Comparison of ENCODE assay signal across 11 mouse cellular contexts in the genomic region with DNA sequence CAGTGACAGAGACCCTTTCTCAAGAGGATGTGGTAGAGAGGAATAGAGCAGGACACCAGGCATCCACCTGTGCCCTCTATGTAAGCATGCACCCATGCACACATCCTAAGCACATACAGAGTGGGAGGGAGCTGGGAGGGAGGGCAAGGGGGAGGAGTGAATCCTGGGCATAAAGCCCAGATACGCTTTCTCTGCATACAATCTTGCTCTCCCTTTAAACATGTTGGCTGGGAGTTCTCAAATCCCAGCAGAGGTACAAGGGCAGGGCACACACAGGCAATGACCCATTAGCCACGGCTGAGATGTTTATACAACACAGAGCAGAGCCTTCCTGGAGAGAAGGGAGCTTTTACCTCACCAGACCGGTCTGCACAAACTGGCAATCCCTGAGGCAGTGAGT. TPM values are rescaled to one million over a fixed set of nuclear protein-coding genes. Genes with fewer than 3 reads are reported as not detected.
DNase-seq lines count a peak whose midpoint lies in the region; ATAC-seq and TF ChIP-seq lines count a peak whose summit lies in the region.
"Had no signal": no experiment of that assay in that cellular context is flagged by ENCODE, and none has a peak within 500 bp of the region (broad histone marks: within the 10 kb centered on the region; RNA-seq: fewer than 3 reads in every experiment).

No protein-coding gene starts in this region.

- intact Hi-C loops in heart, postnatal 14 days (cut with DNase I), result no loop called here

- no peak overlapping the region for H3K4me2 ChIP-seq in heart, embryonic 11.5 days
- no peak overlapping the region for H3K4me2 ChIP-seq in midbrain, embryonic 14.5 days (ENCODE audit: low read length)
- H3K4me2 ChIP-seq in kidney, embryonic 14.5 days (replicated peaks; ENCODE audit: low read depth, low read length), result no peak overlapping the region
- H3K4me2 ChIP-seq in stomach, postnatal 0 days (replicated peaks; ENCODE audit: low read depth), result no peak overlapping the region
- H3K4me2 ChIP-seq: heart, embryonic 13.5 days had no signal

- no peak for ATAC-seq in heart, embryonic 11.5 days (replicated peaks; ENCODE audit: insufficient number of reproducible peaks, low FRiP score, low TSS enrichment)
- ATAC-seq in midbrain, embryonic 14.5 days (ENCODE audit: low FRiP score, low TSS enrichment), result peak; percentile 48; the same call in 1 of the 2 replicates
- ATAC-seq in kidney, embryonic 14.5 days (ENCODE audit: low FRiP score, low TSS enrichment), result peak; percentile 80
- peak; percentile 87 for ATAC-seq in stomach, postnatal 0 days (ENCODE audit: low FRiP score, low TSS enrichment)

- 30% methylated on average over 3 of the region's 3 CpGs for WGBS in heart, embryonic 11.5 days (ENCODE audit: insufficient replicate concordance)
- 29% methylated on average over 3 of the region's 3 CpGs for WGBS in midbrain, embryonic 14.5 days
- WGBS in midbrain, embryonic 10.5 days, result 65% methylated on average over 3 of the region's 3 CpGs
- 11% methylated on average over 3 of the region's 3 CpGs for WGBS in kidney, embryonic 14.5 days
- 2% methylated on average over 3 of the region's 3 CpGs for WGBS in stomach, postnatal 0 days

- no peaks in the 10 kb centered on the region for H3K4me1 ChIP-seq in heart, embryonic 11.5 days (ENCODE audit: control insufficient read depth, insufficient read depth, low read length)
- no peaks in the 10 kb centered on the region for H3K4me1 ChIP-seq in midbrain, embryonic 14.5 days (ENCODE audit: control insufficient read depth, insufficient read depth, low read length)
- H3K4me1 ChIP-seq in midbrain, embryonic 10.5 days, result peaks cover 12% of the 10 kb centered on the region; the same call in 1 of the 2 replicates
- H3K4me1 ChIP-seq in kidney, embryonic 14.5 days (ENCODE audit: control insufficient read depth, insufficient read depth, low read length), result peaks cover 17% of the 10 kb centered on the region; the same call in 1 of the 2 replicates
- 0 out of 2 replicates have a peak, but pooled peaks cover 4% of the 10 kb centered on the region for H3K4me1 ChIP-seq in stomach, postnatal 0 days (replicated peaks; ENCODE audit: control insufficient read depth, insufficient read depth)

- no peak overlapping the region for H3K4me3 ChIP-seq in heart, embryonic 11.5 days (ENCODE audit: low read depth, low read length)
- no peak overlapping the region for H3K4me3 ChIP-seq in midbrain, embryonic 14.5 days (replicated peaks; ENCODE audit: low read depth, low read length)
- H3K4me3 ChIP-seq in midbrain, embryonic 10.5 days, result no peak overlapping the region
- no peak overlapping the region for H3K4me3 ChIP-seq in kidney, embryonic 14.5 days (ENCODE audit: low read length)
- no peak overlapping the region for H3K4me3 ChIP-seq in stomach, postnatal 0 days (ENCODE audit: low read depth, low read length)
- H3K4me3 ChIP-seq: heart, embryonic 13.5 days; left cerebral cortex, adult 2 months; megakaryocyte, embryonic 14.5 days had no signal

- H3K9me3 ChIP-seq in heart, embryonic 11.5 days (replicated peaks; ENCODE audit: control insufficient read depth, low read length), result no peaks in the 10 kb centered on the region
- H3K9me3 ChIP-seq in midbrain, embryonic 14.5 days (ENCODE audit: control insufficient read depth, low read length), result no peaks in the 10 kb centered on the region
- H3K9me3 ChIP-seq in midbrain, embryonic 10.5 days (replicated peaks), result no peaks in the 10 kb centered on the region
- H3K9me3 ChIP-seq in kidney, embryonic 14.5 days (ENCODE audit: control insufficient read depth, low read length), result no peaks in the 10 kb centered on the region
- H3K9me3 ChIP-seq in stomach, postnatal 0 days (ENCODE audit: control insufficient read depth, low read length), result no peaks in the 10 kb centered on the region
- H3K9me3 ChIP-seq: heart, embryonic 13.5 days; megakaryocyte, embryonic 14.5 days had no signal

- DNase-seq in heart, postnatal 14 days, result no peak
- DNase-seq in midbrain, embryonic 14.5 days, result peak; percentile 31
- DNase-seq in midbrain, embryonic 10.5 days (ENCODE audit: low spot score), result no peak
- DNase-seq in stomach, postnatal 0 days (ENCODE audit: low spot score), result peak; percentile 75
- DNase-seq in right cerebral cortex, postnatal 14 days, result no peak
- DNase-seq in right cerebral cortex, postnatal 25 days, result no peak

- 0 out of 2 replicates have a peak overlapping the region, but pooled peaks have one; percentile 16 for H3K9ac ChIP-seq in heart, embryonic 11.5 days (ENCODE audit: low read depth, low read length)
- no peak overlapping the region for H3K9ac ChIP-seq in midbrain, embryonic 14.5 days (replicated peaks; ENCODE audit: low read length)
- no peak overlapping the region for H3K9ac ChIP-seq in kidney, embryonic 14.5 days (ENCODE audit: low read depth, low read length)
- no peak overlapping the region for H3K9ac ChIP-seq in stomach, postnatal 0 days (ENCODE audit: low read length)
- H3K9ac ChIP-seq: heart, embryonic 13.5 days had no signal

- TF ChIP-seq EP300 in stomach, postnatal 0 days (optimal IDR thresholded peaks at IDR 0.05), result no peak

- H3K36me3 ChIP-seq in heart, embryonic 11.5 days (ENCODE audit: control insufficient read depth, insufficient read depth, low read length), result no peaks in the 10 kb centered on the region
- H3K36me3 ChIP-seq in midbrain, embryonic 14.5 days (ENCODE audit: control insufficient read depth, insufficient read depth, low read length), result no peaks in the 10 kb centered on the region
- no peaks in the 10 kb centered on the region for H3K36me3 ChIP-seq in midbrain, embryonic 10.5 days
- H3K36me3 ChIP-seq in kidney, embryonic 14.5 days (ENCODE audit: control insufficient read depth, insufficient read depth, low read length), result no peaks in the 10 kb centered on the region
- H3K36me3 ChIP-seq in stomach, postnatal 0 days (ENCODE audit: control insufficient read depth, insufficient read depth, low read length), result no peaks in the 10 kb centered on the region
- H3K36me3 ChIP-seq: heart, embryonic 13.5 days had no signal

- H3K27ac ChIP-seq in heart, embryonic 11.5 days (ENCODE audit: low read depth, low read length), result no peak overlapping the region
- H3K27ac ChIP-seq in midbrain, embryonic 14.5 days (replicated peaks; ENCODE audit: low read depth, low read length), result no peak overlapping the region
- H3K27ac ChIP-seq in midbrain, embryonic 10.5 days (replicated peaks), result no peak overlapping the region
- H3K27ac ChIP-seq in kidney, embryonic 14.5 days (ENCODE audit: low read depth, low read length), result peak overlapping the region; percentile 61; the same call in 1 of the 2 replicates
- H3K27ac ChIP-seq in stomach, postnatal 0 days (replicated peaks), result no peak overlapping the region
- H3K27ac ChIP-seq: heart, embryonic 13.5 days; left cerebral cortex, adult 2 months had no signal

- TF ChIP-seq CTCF in stomach, postnatal 0 days (IDR thresholded peaks at IDR 0.05; ENCODE audit: low read depth), result no peak

- peaks cover 25% of the 10 kb centered on the region for H3K27me3 ChIP-seq in heart, embryonic 11.5 days (ENCODE audit: control insufficient read depth, insufficient read depth, low read length)
- no peaks in the 10 kb centered on the region for H3K27me3 ChIP-seq in midbrain, embryonic 14.5 days (ENCODE audit: control insufficient read depth, insufficient read depth, low read length)
- H3K27me3 ChIP-seq in midbrain, embryonic 10.5 days (ENCODE audit: low read depth, poor library complexity, severe bottlenecking), result peaks cover 4% of the 10 kb centered on the region
- H3K27me3 ChIP-seq in kidney, embryonic 14.5 days (ENCODE audit: control insufficient read depth, insufficient read depth, low read length), result no peaks in the 10 kb centered on the region; the same call in 1 of the 2 replicates
- no peaks in the 10 kb centered on the region for H3K27me3 ChIP-seq in stomach, postnatal 0 days (ENCODE audit: control insufficient read depth, insufficient read depth, low read length)

RNA-seq across cellular contexts. Expression of a gene that starts 6.5 kb away (rescaled TPM):
- polyA plus RNA-seq in heart, embryonic 11.5 days (2014; fragmentation: Nextera tagmentation; extraction: Ambion mirVana), result 0.63 TPM in 1 of 2 replicates, not detected in the other
- 1 to 10 TPM; 2.5 to 3.1 TPM for total RNA-seq in heart, postnatal 14 days (2021)
- polyA plus RNA-seq in midbrain, embryonic 14.5 days (2014; fragmentation: Nextera tagmentation; extraction: Ambion mirVana), result 0.30 TPM in 1 of 2 replicates, not detected in the other
- not detected in 2 replicates for polyA plus RNA-seq in midbrain, embryonic 10.5 days (2016; fragmentation: Nextera tagmentation; extraction: Ambion mirVana)
- polyA plus RNA-seq in kidney, embryonic 14.5 days (2014; fragmentation: Nextera tagmentation; extraction: Ambion mirVana), result 3.7 and 6.1 TPM in 2 replicates
- polyA plus RNA-seq in stomach, postnatal 0 days (2015; fragmentation: Nextera tagmentation; extraction: Ambion mirVana), result 4.6 and 5.7 TPM in 2 replicates

RNA-seq across cellular contexts. Expression of a gene that starts 10.1 kb away (rescaled TPM):
- not detected in 2 replicates for polyA plus RNA-seq in heart, embryonic 11.5 days (2014; fragmentation: Nextera tagmentation; extraction: Ambion mirVana)
- not detected for total RNA-seq in heart, postnatal 14 days (2021)
- not detected in 2 replicates for polyA plus RNA-seq in midbrain, embryonic 14.5 days (2014; fragmentation: Nextera tagmentation; extraction: Ambion mirVana)
- polyA plus RNA-seq in midbrain, embryonic 10.5 days (2016; fragmentation: Nextera tagmentation; extraction: Ambion mirVana), result not detected in 2 replicates
- not detected in 2 replicates for polyA plus RNA-seq in kidney, embryonic 14.5 days (2014; fragmentation: Nextera tagmentation; extraction: Ambion mirVana)
- polyA plus RNA-seq in stomach, postnatal 0 days (2015; fragmentation: Nextera tagmentation; extraction: Ambion mirVana), result not detected in 2 replicates
- total RNA-seq: left cerebral cortex, adult 2 months had no signal
- polyA plus RNA-seq: heart, embryonic 13.5 days had no signal

RNA-seq across cellular contexts. Expression of a gene that starts 35.5 kb away (rescaled TPM):
- 115 and 138 TPM in 2 replicates for polyA plus RNA-seq in heart, embryonic 11.5 days (2014; fragmentation: Nextera tagmentation; extraction: Ambion mirVana)
- 100 to 1,000 TPM; 101 to 109 TPM for total RNA-seq in heart, postnatal 14 days (2021)
- 30.1 and 32.1 TPM in 2 replicates for polyA plus RNA-seq in midbrain, embryonic 14.5 days (2014; fragmentation: Nextera tagmentation; extraction: Ambion mirVana)
- polyA plus RNA-seq in midbrain, embryonic 10.5 days (2016; fragmentation: Nextera tagmentation; extraction: Ambion mirVana), result 19.8 and 22.2 TPM in 2 replicates
- polyA plus RNA-seq in kidney, embryonic 14.5 days (2014; fragmentation: Nextera tagmentation; extraction: Ambion mirVana), result 25.7 and 33.6 TPM in 2 replicates
- 69.4 and 79.0 TPM in 2 replicates for polyA plus RNA-seq in stomach, postnatal 0 days (2015; fragmentation: Nextera tagmentation; extraction: Ambion mirVana)

RNA-seq across cellular contexts. Expression of a gene that starts 48.1 kb away (rescaled TPM):
- polyA plus RNA-seq in heart, embryonic 11.5 days (2014; fragmentation: Nextera tagmentation; extraction: Ambion mirVana), result 0.16 TPM in 1 of 2 replicates, not detected in the other
- under 1 TPM; 0.41 to 0.86 TPM for total RNA-seq in heart, postnatal 14 days (2021)
- 0.12 and 0.42 TPM in 2 replicates for polyA plus RNA-seq in midbrain, embryonic 14.5 days (2014; fragmentation: Nextera tagmentation; extraction: Ambion mirVana)
- 0.14 and 0.20 TPM in 2 replicates for polyA plus RNA-seq in midbrain, embryonic 10.5 days (2016; fragmentation: Nextera tagmentation; extraction: Ambion mirVana)
- 0.61 TPM in 1 of 2 replicates, not detected in the other for polyA plus RNA-seq in kidney, embryonic 14.5 days (2014; fragmentation: Nextera tagmentation; extraction: Ambion mirVana)
- polyA plus RNA-seq in stomach, postnatal 0 days (2015; fragmentation: Nextera tagmentation; extraction: Ambion mirVana), result 8.8 and 9.8 TPM in 2 replicates

Comparison
In these comparisons a context has a peak if more than half of its experiments do, and no peak if none do; other contexts are left out.
1. DNase-seq: peak in midbrain, embryonic 14.5 days (single experiment) and stomach, postnatal 0 days (single experiment); none in heart, postnatal 14 days (0 of 2), midbrain, embryonic 10.5 days (single experiment), right cerebral cortex, postnatal 14 days (single experiment) and right cerebral cortex, postnatal 25 days (single experiment).